Mouse (Mus musculus) sigmoid colon, adult 10 weeks (tissue): ENCODE data around the gene Gm3526. TPM values are rescaled to one million over a fixed set of nuclear protein-coding genes. Genes with fewer than 3 reads are reported as not detected.

ENCODE experiments used
- polyA plus RNA-seq: library from polyadenylated mRNA; stranded (reverse); fragments of 350-450 nt; fragmentation: Illumina TruSeq; extraction: RNeasy Lipid Tissue Mini Kit (QIAGEN cat#74804); gene quantifications from one replicate; pipeline ENCODE4 v1.2.3, GENCODE M21; 2014; ENCODE audit warnings: low read depth, low replicate concordance

The Gm3526 gene
- not detected for polyA plus RNA-seq

DNA sequence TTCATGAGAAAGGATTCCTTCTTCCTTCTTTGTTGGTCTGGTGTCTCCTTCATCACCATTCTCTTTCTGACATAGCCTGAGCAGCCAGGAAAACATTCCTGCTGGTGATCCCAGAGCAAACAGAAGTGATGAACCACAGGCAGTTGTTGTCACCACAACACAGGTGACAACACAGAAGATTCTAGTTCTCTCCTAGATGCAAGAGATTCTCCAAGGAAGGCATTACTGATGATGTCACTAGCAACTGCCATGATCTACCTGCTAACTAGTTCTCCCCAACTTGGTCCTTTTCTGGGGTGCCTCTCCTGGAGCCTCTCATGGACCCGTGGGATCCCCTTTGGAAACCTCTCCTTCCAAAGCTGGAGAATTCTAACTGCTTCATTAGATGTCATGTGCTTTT lies at the start of gene Gm3526:
Gene Gm3526, minus strand, starts transcription at position 101 of the 400 bp plus-strand sequence.

Other genes starting within 250 kb of the Gm3526 start
- not detected for gene Gm3298, start 244.7 kb downstream of the Gm3526 start, polyA plus RNA-seq
- not detected for gene 4930555G01Rik, start 210.0 kb downstream of the Gm3526 start, polyA plus RNA-seq
- gene Gm8281, start 189.5 kb downstream of the Gm3526 start, polyA plus RNA-seq = 0.50 TPM
- not detected for gene Gm8279, start 129.1 kb downstream of the Gm3526 start, polyA plus RNA-seq
- gene Gm3317, start 96.0 kb downstream of the Gm3526 start, polyA plus RNA-seq = not detected
- gene Gm8271, start 74.8 kb downstream of the Gm3526 start, polyA plus RNA-seq = not detected
- gene Gm3542, start 74.3 kb upstream of the Gm3526 start, polyA plus RNA-seq = not detected
- gene Gm3500, start 128.5 kb upstream of the Gm3526 start, polyA plus RNA-seq = not detected
- gene Gm3194, start 194.9 kb upstream of the Gm3526 start, polyA plus RNA-seq = 0.79 TPM
- not detected for gene Gm8246, start 217.2 kb upstream of the Gm3526 start, polyA plus RNA-seq
- gene Gm3187, start 223.6 kb upstream of the Gm3526 start, polyA plus RNA-seq = not detected
- 0.66 TPM for gene Gm3488, start 241.1 kb upstream of the Gm3526 start, polyA plus RNA-seq